Mouse (Mus musculus): ENCODE data around the gene Ucp3.
A peak's percentile ranks its signal among the peaks of the same experiment; 100 is the strongest.

Gene Ucp3

GRCm38 (mm10) chr7:100501027-100501843, 28.4 kb downstream of the Ucp3 start:
- DNase-seq (ENCODE audit: low spot score in 2 of 2), result no peak

- no peak for DNase-seq (ENCODE audit: low spot score in 2 of 2)
Observed at GRCm38 (mm10) chr7:100501844-100502373, 29.1 kb downstream of the Ucp3 start.

GRCm38 (mm10) chr7:100502374-100502922, 29.7 kb downstream of the Ucp3 start:
- DNase-seq (ENCODE audit: low spot score in 2 of 2), result no peak

GRCm38 (mm10) chr7:100503076-100503475, 30.3 kb downstream of the Ucp3 start:
- no peak for DNase-seq (ENCODE audit: low spot score in 2 of 2)

- no peak for DNase-seq (ENCODE audit: low spot score in 2 of 2)
Observed at GRCm38 (mm10) chr7:100504740-100505487, 32.1 kb downstream of the Ucp3 start.

GRCm38 (mm10) chr7:100506494-100506893, 33.7 kb downstream of the Ucp3 start:
- no peak for DNase-seq (ENCODE audit: low spot score in 2 of 2)

- no peak for DNase-seq (ENCODE audit: low spot score in 2 of 2)
Observed at GRCm38 (mm10) chr7:100508670-100509069, 35.9 kb downstream of the Ucp3 start.

- no peak for DNase-seq (ENCODE audit: low spot score in 2 of 2)
Observed at GRCm38 (mm10) chr7:100511602-100512001, 38.8 kb downstream of the Ucp3 start.

GRCm38 (mm10) chr7:100514573-100514972, 41.8 kb downstream of the Ucp3 start, which contains the start of gene Dnajb13:
Gene Dnajb13, minus strand, starts transcription at chr7:100514960.
- peak in 1 of 2 experiments; percentile 29 for DNase-seq (ENCODE audit: low spot score in 2 of 2)

GRCm38 (mm10) chr7:100520204-100520603, 47.4 kb downstream of the Ucp3 start:
- no peak for DNase-seq (ENCODE audit: low spot score in 2 of 2)

- peak; percentile 79 to 87 for DNase-seq (ENCODE audit: low spot score in 2 of 2)
Observed at GRCm38 (mm10) chr7:100520663-100521285, 48.0 kb downstream of the Ucp3 start.

- DNase-seq (ENCODE audit: low spot score in 2 of 2), result no peak
Observed at GRCm38 (mm10) chr7:100522222-100522621, 49.4 kb downstream of the Ucp3 start.

- no peak for DNase-seq (ENCODE audit: low spot score in 2 of 2)
Observed at GRCm38 (mm10) chr7:100524669-100525068, 51.9 kb downstream of the Ucp3 start.

GRCm38 (mm10) chr7:100530766-100531165, 58.0 kb downstream of the Ucp3 start:
- no peak for DNase-seq (ENCODE audit: low spot score in 2 of 2)

- no peak for DNase-seq (ENCODE audit: low spot score in 2 of 2)
Observed at GRCm38 (mm10) chr7:100533503-100533902, 60.7 kb downstream of the Ucp3 start.

- DNase-seq (ENCODE audit: low spot score in 2 of 2), result no peak
Observed at GRCm38 (mm10) chr7:100534216-100534615, 61.4 kb downstream of the Ucp3 start.

GRCm38 (mm10) chr7:100535831-100536230, 63.0 kb downstream of the Ucp3 start:
- no peak for DNase-seq (ENCODE audit: low spot score in 2 of 2)

All from frontal cortex, postnatal 36 days (tissue).